Mouse (Mus musculus) skeletal muscle tissue, postnatal 0 days (tissue): ENCODE results near the gene Zfp600. TPM values are rescaled to one million over a fixed set of nuclear protein-coding genes. Genes with fewer than 3 reads are reported as not detected.

Source experiments
- polyA plus RNA-seq: library from polyadenylated mRNA; unstranded; fragments of >200 nt; fragmentation: Nextera tagmentation; extraction: Ambion mirVana; gene quantifications from 2 replicates; pipeline ENCODE4 v1.2.1, GENCODE M21; 2015

Gene Zfp600
- polyA plus RNA-seq: not detected in 2 replicates

GRCm38 (mm10) chr4:146156524-146156923, at the start of gene Zfp600:
Zfp600 (plus strand) TSS chr4:146156824.

Other genes with a start within 250 kb of the Zfp600 start
- not detected in 2 replicates for gene Zfp987, start 59.5 kb upstream of the Zfp600 start, polyA plus RNA-seq